Mouse (Mus musculus): ENCODE results near the gene Rap1gap2.

DNA sequence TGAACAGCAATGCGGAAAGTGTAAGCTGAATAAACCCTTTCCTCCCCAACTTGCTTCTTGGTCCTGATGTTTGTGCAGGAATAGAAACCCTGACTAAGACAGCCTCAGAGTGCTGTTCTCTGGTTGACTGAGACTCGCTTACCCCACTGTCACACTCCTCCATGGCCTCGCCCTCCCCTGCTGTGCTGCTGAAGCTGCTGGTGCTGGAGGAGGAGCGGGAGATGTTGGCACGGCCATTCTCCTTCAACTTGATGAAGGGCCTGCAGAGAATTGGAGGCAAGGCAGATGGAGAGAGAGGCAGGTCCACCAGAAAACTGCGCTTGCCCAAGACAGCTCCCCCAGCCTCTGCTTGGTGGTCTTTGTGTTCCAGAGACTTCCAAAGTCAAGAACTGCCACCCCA, 217.8 kb downstream of the Rap1gap2 start:
- no peak for TF ChIP-seq CTCF (IDR thresholded peaks at IDR 0.05; ENCODE audit: borderline replicate concordance, insufficient read depth, low read depth, low read length)
- no peak for TF ChIP-seq POLR2A (IDR thresholded peaks at IDR 0.05; ENCODE audit: borderline replicate concordance, insufficient read depth, low read length)

Measured in cerebellum, adult 2 months (tissue).